Mouse (Mus musculus): ENCODE data around the gene Hrh2.
A peak's percentile ranks its signal among the peaks of the same experiment; 100 is the strongest.

Hrh2 gene

DNA sequence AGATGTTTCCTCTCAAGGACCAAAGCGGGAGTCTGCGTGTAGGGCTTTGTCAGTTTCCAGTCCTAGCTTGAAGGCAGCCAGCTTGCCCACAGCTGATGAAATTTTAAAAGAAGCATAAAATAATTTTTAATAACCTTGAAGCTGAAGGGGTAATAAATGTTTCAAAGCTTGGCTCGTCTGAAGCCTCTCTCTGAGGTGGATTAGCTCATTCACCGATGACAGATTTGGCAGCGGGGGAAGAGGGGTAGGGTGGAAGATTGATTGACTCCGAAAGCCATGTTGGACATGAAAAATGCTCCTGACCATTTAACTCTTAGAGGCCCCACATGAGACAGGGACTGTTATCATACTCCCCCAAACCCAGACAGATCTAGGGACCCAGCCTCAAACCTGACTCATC lies 71.7 kb downstream of the Hrh2 start:
- DNase-seq (ENCODE audit: low spot score in 2 of 2), result no peak

DNA sequence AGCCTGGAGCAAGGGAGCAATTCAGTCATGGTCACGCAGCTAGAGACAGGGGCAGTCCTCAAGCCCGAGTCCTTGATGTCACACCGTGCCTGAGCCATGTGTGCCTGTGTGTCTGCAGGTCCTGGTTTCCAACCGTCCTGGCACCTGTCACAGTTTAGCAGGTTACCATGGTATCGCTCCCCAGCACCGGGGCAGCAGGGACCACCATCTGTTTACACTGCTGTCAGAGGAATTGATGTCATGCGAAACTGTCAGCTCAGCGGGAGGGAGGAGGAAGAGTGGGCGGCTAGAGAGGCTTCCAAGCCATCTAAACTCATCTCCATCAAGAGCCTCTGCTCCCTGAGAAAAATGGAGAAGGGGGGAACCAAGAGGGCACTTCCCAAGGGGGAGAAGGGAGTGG lies 74.5 kb downstream of the Hrh2 start:
- DNase-seq (ENCODE audit: low spot score in 2 of 2), result no peak

DNA sequence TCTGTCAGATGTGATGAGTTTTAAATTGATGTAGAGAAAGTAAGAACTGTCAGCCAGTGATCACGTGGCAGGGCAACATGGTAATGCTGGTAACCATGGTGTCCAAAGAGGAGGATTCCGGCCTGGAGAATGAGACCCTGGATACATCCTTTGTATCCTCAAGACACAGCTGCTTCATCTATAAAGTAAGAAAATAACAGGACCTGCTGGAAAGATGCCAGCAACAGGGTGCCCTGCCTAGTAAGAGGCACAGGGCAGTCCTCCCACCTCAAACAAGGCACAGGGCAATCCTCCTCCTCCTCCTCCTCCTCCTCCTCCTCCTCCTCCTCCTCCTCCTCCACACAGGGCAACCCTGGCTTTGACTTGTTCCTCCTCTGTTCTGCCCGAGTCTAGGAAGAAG lies 77.2 kb downstream of the Hrh2 start:
- DNase-seq (ENCODE audit: low spot score in 2 of 2), result no peak

DNA sequence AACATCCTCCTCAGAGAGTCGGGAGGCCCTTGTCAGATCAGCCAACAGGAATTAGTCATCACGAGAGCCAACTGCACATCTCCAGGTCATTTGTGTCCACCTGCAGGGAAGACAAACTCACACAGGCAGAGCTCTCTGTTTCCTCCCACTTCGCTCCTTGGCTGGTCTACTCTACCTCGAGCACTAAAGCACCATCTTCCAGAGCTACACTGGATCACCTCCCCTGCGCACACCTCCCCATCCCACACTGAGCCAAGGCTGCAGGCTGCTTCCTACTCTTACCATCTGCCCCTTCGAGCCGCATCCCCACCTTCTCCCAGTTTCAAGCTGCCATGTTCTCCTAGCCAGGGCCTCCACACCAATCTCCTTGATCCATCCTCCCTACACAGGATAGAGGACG lies 77.7 kb downstream of the Hrh2 start:
- DNase-seq (ENCODE audit: low spot score in 2 of 2), result no peak

DNA sequence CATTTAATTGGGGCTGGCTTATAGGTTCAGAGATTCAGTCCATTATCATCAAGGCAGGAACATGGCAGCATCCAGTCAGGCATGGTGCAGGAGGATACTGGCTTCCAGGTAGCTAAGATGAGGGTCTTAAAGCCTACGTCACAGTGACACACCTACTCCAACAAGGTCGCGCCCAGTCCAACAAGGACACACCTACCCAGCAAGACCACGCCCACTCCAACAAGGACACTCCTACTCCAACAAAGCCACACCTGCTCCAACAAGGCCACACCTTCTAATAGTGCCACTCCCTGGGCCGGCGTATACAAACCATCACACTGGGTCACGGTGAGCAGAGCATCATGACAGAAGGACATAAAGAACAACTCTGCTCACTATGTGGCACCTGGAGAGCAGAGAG lies 80.1 kb downstream of the Hrh2 start:
- DNase-seq (ENCODE audit: low spot score in 2 of 2), result no peak

DNA sequence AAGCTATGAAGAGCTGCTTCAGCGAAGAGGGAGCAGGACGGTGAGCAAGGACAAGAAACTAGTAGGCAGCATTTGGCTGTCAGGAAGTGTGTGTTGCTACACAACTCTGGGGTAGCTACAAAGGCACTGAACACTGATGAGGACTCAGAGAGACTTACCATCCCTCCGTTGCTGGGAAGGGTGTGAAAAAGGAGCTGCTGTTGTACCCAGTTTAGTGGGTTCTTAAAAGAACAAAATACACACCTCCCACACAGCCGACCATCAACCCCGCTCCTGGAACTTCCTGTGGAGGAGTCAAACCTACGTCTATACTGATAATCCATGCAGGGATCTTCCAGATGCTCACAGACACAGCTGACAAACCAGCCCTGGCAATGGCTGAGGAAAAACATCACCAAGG lies 85.5 kb downstream of the Hrh2 start:
- no peak for DNase-seq (ENCODE audit: low spot score in 2 of 2)

DNA sequence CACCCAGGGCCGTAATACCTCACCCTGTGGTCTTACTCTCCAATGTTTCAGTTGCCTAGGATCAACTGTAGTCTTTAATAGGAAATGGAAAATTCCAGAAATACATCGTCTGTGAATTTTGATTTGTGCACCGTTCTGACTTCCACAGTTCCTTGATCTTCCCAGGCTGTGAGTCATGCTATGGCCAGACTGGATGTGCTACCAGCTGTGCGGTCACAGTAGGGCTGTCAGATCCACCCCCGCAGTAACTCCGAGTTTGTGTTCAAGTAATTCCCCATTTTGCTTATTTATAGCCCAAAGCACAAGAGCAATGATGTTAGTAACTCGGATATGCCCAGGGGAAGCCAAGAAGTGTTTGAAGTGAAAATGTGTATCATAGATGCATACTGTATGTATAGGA lies 88.4 kb downstream of the Hrh2 start:
- DNase-seq (ENCODE audit: low spot score in 2 of 2), result no peak

DNA sequence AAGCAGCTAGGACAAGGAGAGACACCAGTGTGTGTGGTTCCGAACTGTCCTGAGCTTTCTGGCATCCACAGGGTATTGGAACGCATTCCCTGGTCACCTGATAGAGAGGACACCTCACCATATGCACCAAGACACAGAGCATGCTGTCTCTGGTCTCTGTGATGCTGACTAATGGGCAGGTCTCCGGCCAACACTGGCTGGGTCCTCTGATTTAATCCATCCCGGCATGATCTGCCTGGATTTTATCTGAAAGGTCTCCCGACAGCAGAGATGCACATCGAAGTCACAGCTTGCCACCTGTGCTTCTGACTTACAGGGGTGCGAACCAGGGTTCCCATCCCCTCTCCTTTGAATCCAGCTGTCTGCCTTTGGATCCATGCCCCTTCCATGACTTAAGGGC lies 89.2 kb downstream of the Hrh2 start:
- no peak for DNase-seq (ENCODE audit: low spot score in 2 of 2)

DNA sequence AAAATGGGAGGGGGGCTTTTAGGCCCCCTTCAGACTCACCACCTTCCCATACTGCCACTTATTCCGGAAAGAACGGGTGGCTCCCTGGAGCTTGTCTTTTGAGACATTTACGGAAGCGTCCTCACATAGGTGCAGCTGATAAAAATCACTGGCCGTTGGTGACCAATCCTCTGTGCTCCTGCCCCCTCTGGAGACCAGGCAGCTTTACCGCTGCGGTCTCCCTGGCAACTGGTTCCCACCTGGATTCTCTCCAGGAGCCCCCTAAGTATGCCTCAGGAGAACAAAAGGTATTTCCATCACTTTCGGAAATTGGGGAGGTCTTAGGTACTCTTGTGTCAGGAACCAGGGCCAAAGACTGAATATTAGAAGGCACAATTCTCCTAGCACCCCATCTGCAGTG lies 89.7 kb downstream of the Hrh2 start:
- DNase-seq (ENCODE audit: low spot score in 2 of 2), result no peak

DNA sequence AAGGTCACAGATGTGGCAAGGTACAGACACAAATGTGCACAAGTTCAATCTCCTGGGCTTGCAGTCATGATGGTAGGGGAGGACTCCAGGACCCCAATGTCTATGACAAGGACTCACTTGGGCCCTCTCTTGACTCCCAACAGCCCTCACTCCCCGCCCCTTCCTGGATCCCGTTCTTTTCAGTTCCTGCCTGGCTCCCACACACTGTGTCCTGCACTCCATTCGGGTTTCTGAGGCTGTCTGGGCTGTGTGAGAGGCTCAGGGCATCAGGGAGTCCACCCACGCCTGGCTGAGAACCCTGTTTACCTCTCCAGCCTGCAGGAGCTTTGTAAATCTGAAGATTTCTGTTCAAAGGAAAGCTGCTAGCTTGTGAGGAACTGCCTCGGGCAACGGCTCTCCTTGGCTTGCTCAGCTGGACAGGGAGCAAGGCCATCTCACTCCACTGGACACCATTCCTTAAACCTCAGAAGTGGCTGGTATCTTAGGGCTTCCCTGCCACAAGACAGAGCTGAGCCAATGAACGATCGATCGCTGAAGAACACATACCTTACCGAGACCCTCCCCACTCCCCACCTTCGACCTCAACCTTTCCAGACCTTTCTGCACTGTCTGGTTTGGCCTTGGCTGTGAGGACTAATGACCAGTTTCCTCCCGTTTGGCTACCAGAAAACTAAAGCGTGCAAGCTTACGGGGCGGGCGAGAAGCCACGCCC lies 90.4 kb downstream of the Hrh2 start:
- no peak for DNase-seq (ENCODE audit: low spot score in 2 of 2)

DNA sequence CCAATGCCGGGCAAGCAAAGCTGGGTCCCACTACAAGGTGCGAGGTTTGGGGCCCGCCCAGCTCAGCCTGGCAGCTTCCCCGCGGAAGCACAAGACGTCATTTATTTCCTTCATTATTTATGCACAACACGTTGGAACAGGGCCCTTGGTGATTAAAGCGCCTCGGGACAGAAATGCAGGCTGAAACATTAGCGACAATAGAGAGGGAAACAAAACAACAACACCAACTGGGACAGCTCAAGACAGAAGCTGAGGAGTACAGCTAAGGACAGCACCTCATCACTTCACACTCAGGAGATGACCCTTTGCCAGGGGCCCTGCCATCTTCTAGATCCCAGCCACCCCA lies 90.9 kb downstream of the Hrh2 start:
- peak in 1 of 2 experiments; percentile 41 for DNase-seq (ENCODE audit: low spot score in 2 of 2)
